Mouse (Mus musculus): ENCODE measurements around the gene Gcc2.
"Not testable (repeated sequence)": the region's sequence is repeated elsewhere in the genome, so short reads cannot be mapped to it uniquely, and the experiment has no call there.

Gene Gcc2

GRCm38 (mm10) chr10:58255213-58255892, at the start of gene Gcc2:
Gene Gcc2 (plus strand): TSS chr10:58255497.
- DNase-seq, result peak; percentile 94

GRCm38 (mm10) chr10:58205986-58206385, 49.3 kb upstream of the Gcc2 start:
- DNase-seq, result no peak

- no peak for DNase-seq
These were observed 48.5 kb upstream of the Gcc2 start for GRCm38 (mm10) chr10:58206639-58207404.

- DNase-seq, result no peak
These were observed 45.4 kb upstream of the Gcc2 start for GRCm38 (mm10) chr10:58209710-58210467.

GRCm38 (mm10) chr10:58210514-58210913, 44.8 kb upstream of the Gcc2 start:
- DNase-seq, result no peak

- no peak for DNase-seq
These were observed 44.1 kb upstream of the Gcc2 start for GRCm38 (mm10) chr10:58211213-58211612.

- no peak for DNase-seq
These were observed 43.1 kb upstream of the Gcc2 start for GRCm38 (mm10) chr10:58212230-58212629.

GRCm38 (mm10) chr10:58214497-58214896, 40.8 kb upstream of the Gcc2 start:
- DNase-seq, result no peak

- no peak for DNase-seq
These were observed 40.4 kb upstream of the Gcc2 start for GRCm38 (mm10) chr10:58214934-58215333.

- DNase-seq, result no peak
These were observed 39.9 kb upstream of the Gcc2 start for GRCm38 (mm10) chr10:58215353-58215752.

- no peak for DNase-seq
These were observed 37.9 kb upstream of the Gcc2 start for GRCm38 (mm10) chr10:58217366-58217765.

- DNase-seq, result peak; percentile 37
These were observed 34.6 kb upstream of the Gcc2 start for GRCm38 (mm10) chr10:58220726-58221125.

- not testable (repeated sequence) for DNase-seq
These were observed 33.7 kb upstream of the Gcc2 start for GRCm38 (mm10) chr10:58221571-58221970.

GRCm38 (mm10) chr10:58223161-58223560, 32.1 kb upstream of the Gcc2 start:
- DNase-seq, result not testable (repeated sequence)

GRCm38 (mm10) chr10:58223972-58224805, 31.1 kb upstream of the Gcc2 start:
- peak; percentile 59 for DNase-seq

GRCm38 (mm10) chr10:58224827-58225785, 30.2 kb upstream of the Gcc2 start, which contains the start of gene AW822073:
Gene AW822073 (minus strand): TSS chr10:58224930.
- peak; percentile 27 for DNase-seq

- peak; percentile 38 for DNase-seq
These were observed 28.9 kb upstream of the Gcc2 start for GRCm38 (mm10) chr10:58226357-58226756.

GRCm38 (mm10) chr10:58227798-58228197, 27.5 kb upstream of the Gcc2 start:
- not testable (repeated sequence) for DNase-seq

GRCm38 (mm10) chr10:58230021-58230420, 25.3 kb upstream of the Gcc2 start:
- DNase-seq, result not testable (repeated sequence)

GRCm38 (mm10) chr10:58231088-58231487, 24.2 kb upstream of the Gcc2 start:
- DNase-seq, result not testable (repeated sequence)
